Mouse (Mus musculus) neural tube, embryonic 11.5 days (tissue): ENCODE measurements around the gene Treml1. TPM values are rescaled to one million over a fixed set of nuclear protein-coding genes. Genes with fewer than 3 reads are reported as not detected.
"Not testable (repeated sequence)": the region's sequence is repeated elsewhere in the genome, so short reads cannot be mapped to it uniquely, and the experiment has no call there.

Source experiments
- ATAC-seq: fragments of 200-750 bp; cut with Nextera tagmentation; 2 replicates; pipeline ENCODE4 v1.8.0; 2017; ENCODE audit warnings: moderate number of reproducible peaks, mild to moderate bottlenecking, moderate TSS enrichment, moderate library complexity; ENCODE audit not compliant: insufficient read depth, low FRiP score, low TSS enrichment
- DNase-seq: peaks from one replicate; pipeline ENCODE4 v3.0.0-alpha.2; 2015; ENCODE audit warnings: low spot score
- H3K27ac ChIP-seq: fragments of 300-500 bp; sonication (generic); 2 replicates; pipeline ENCODE4 v1.5.1; 2014; ENCODE audit warnings: low read depth, mild to moderate bottlenecking, low read length
- H3K27me3 ChIP-seq: fragments of 300-500 bp; sonication (generic); 2 replicates; pipeline ENCODE4 v1.6.1; 2014; ENCODE audit warnings: mild to moderate bottlenecking, low read length, mixed read lengths; ENCODE audit not compliant: control insufficient read depth, insufficient read depth
- H3K36me3 ChIP-seq: fragments of 300-500 bp; sonication (generic); 2 replicates; pipeline ENCODE4 v1.6.1; 2014; ENCODE audit warnings: mild to moderate bottlenecking, low read length, moderate library complexity, mixed read lengths; ENCODE audit not compliant: control insufficient read depth, insufficient read depth
- H3K4me1 ChIP-seq: fragments of 300-500 bp; sonication (generic); 2 replicates; pipeline ENCODE4 v1.6.1; 2014; ENCODE audit warnings: low read length, mixed read lengths; ENCODE audit not compliant: control insufficient read depth, insufficient read depth
- H3K4me2 ChIP-seq: fragments of 300-500 bp; sonication (generic); 2 replicates; pipeline ENCODE4 v1.6.1; 2014; ENCODE audit warnings: low read depth, mild to moderate bottlenecking, moderate library complexity
- H3K4me3 ChIP-seq: fragments of 300-500 bp; sonication (generic); 2 replicates; pipeline ENCODE4 v1.5.1; 2014; ENCODE audit warnings: low read depth, low read length
- H3K9ac ChIP-seq: fragments of 300-500 bp; sonication (generic); 2 replicates; pipeline ENCODE4 v1.6.1; 2014; ENCODE audit warnings: mild to moderate bottlenecking, low read length
- H3K9me3 ChIP-seq: fragments of 300-500 bp; sonication (generic); 2 replicates; pipeline ENCODE4 v1.6.1; 2016; ENCODE audit warnings: low read length; ENCODE audit not compliant: control insufficient read depth
- WGBS: fragments of 180-500 bp; shearing (Covaris S2); extraction: QIAGEN DNeasy Blood & Tissue Kit; methylation state at CpG from one replicate; pipeline ENCODE4 v1.1.7; 2014; 5-methylcytosine and 5-hydroxymethylcytosine counted together
- polyA plus RNA-seq: library from polyadenylated mRNA; unstranded; fragments of >200 nt; fragmentation: Nextera tagmentation; extraction: Ambion mirVana; gene quantifications from 2 replicates; pipeline ENCODE4 v1.2.1, GENCODE M21; 2014

Gene Treml1
- polyA plus RNA-seq, 1 experiment from 2014 or later: 3.2 TPM

DNA sequence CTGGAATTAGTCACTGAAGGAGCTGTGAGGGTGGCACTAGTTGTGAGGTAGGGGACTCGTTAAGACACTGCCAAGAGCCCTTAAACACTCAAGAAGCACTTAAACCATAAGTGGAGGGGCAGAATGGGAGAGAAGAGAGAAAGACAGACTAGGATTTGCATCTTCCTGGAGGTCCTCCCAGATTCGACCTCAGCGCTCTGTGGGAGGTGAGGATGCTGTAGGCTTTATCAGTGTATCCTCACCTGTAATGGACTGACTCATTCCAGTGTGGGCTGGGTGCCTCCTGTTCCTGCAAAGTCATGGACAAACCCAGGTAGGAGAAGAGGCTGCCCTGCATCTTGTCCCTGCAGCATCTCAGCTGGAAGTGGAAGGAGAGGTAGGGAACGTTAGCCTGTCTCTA, 12.9 kb upstream of the Treml1 start:
- WGBS: 57% methylated on average over 4 of the region's 4 CpGs
- Histone ChIP-seq H3K9me3 (no peaks in the 10 kb centered on the region), H3K36me3 (no peaks in the 10 kb centered on the region), H3K27me3 (no peaks in the 10 kb centered on the region), H3K4me3 (no peak overlapping the region), H3K4me2 (no peak overlapping the region), H3K9ac (no peak overlapping the region), H3K27ac (no peak overlapping the region), H3K4me1 (no peaks in the 10 kb centered on the region)
- DNase-seq (no peak), ATAC-seq (no peak)

DNA sequence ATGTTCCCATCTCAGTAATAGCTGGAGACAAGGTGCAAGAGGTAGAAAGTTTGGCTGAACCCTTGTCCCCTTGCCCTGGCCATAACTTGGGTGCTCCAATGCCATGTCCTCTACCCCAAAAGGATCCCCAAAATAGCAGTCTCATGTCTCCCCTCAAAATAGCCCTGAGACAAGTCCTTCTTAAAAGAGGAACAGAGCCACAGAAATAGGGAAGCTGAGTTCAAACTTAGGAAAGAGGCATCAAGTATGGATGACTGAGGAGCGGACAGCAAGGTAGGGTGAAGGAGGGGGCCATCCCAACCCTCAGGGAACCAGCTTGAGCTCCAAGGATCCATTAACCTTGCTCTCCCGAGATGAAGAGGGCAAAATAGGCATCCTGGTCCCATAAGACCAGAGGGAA, 12.4 kb upstream of the Treml1 start:
- H3K4me3 ChIP-seq: no peak overlapping the region
- no peaks in the 10 kb centered on the region for H3K27me3 ChIP-seq
- WGBS: 82% methylated on average over 2 of the region's 2 CpGs
- no peaks in the 10 kb centered on the region for H3K4me1 ChIP-seq
- no peak overlapping the region for H3K9ac ChIP-seq
- no peak for DNase-seq
- ATAC-seq: no peak
- H3K36me3 ChIP-seq: no peaks in the 10 kb centered on the region
- H3K27ac ChIP-seq: no peak overlapping the region
- no peaks in the 10 kb centered on the region for H3K9me3 ChIP-seq
- no peak overlapping the region for H3K4me2 ChIP-seq

DNA sequence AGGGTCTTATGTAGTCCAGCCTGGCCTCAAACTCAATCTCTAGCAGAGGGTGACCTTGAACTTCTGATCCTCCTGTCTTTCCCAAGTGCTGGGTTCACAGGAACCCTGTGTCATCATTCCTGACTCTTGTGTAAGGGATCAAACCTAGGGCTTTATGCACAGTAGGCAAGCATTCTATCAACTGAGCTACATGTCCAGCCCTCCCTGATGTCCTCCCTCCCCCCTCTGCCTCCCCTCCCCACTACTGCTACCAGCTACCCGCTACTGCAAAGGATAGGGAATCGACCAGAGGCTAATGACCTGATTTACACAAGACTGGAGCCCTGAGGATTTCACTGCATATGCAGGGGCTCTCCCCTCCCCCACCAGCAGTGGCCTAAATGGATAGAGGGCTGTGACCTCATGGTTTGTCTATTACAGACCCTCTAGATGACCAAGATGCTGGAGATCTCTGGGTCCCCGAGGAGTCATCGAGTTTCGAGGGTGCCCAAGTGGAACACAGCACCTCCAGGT, 9.0 kb upstream of the Treml1 start:
- WGBS: 67% methylated on average over 5 of the region's 5 CpGs
- no peak overlapping the region for H3K4me3 ChIP-seq
- DNase-seq: no peak
- H3K36me3 ChIP-seq: no peaks in the 10 kb centered on the region
- H3K27me3 ChIP-seq: no peaks in the 10 kb centered on the region
- no peaks in the 10 kb centered on the region for H3K4me1 ChIP-seq
- no peak overlapping the region for H3K27ac ChIP-seq
- ATAC-seq: no peak
- no peaks in the 10 kb centered on the region for H3K9me3 ChIP-seq
- H3K9ac ChIP-seq: no peak overlapping the region
- no peak overlapping the region for H3K4me2 ChIP-seq

DNA sequence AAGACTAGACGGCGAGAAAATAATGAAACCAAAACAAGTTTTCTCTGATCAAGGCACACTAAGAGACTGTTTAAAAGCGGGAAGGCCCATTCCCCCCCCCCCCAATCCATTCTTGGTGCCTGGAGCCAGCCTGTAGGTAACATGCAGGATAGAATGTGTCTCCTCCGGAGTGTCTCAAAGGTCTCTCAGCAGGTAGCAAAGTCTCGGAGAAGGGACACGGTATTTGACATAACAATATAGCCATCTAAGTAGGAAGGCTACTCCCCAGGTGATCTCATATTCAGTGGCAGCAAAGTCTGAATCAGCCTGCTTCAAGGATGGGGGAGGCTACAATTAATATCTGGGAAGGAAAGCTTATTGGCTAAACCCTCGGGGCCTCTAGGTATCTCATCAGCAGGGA, 6.7 kb upstream of the Treml1 start:
- not testable (repeated sequence) for H3K27ac ChIP-seq, H3K4me1 ChIP-seq, H3K27me3 ChIP-seq, H3K9ac ChIP-seq, ATAC-seq, H3K9me3 ChIP-seq, H3K4me2 ChIP-seq, H3K4me3 ChIP-seq, DNase-seq, H3K36me3 ChIP-seq
- WGBS: 69% methylated on average over 7 of the region's 7 CpGs

- 80% methylated on average over 3 of the region's 3 CpGs for WGBS
- Histone ChIP-seq H3K9ac (no peak overlapping the region), H3K4me3 (no peak overlapping the region), H3K4me1 (no peaks in the 10 kb centered on the region), H3K9me3 (no peaks in the 10 kb centered on the region), H3K36me3 (no peaks in the 10 kb centered on the region), H3K27me3 (no peaks in the 10 kb centered on the region), H3K4me2 (no peak overlapping the region), H3K27ac (no peak overlapping the region)
- no peak for ATAC-seq
- no peak for DNase-seq
Measured at GRCm38 (mm10) chr17:48355822-48356221, 3.9 kb upstream of the Treml1 start.

GRCm38 (mm10) chr17:48357892-48358291, 1.8 kb upstream of the Treml1 start:
- Histone ChIP-seq H3K9me3 (no peaks in the 10 kb centered on the region), H3K36me3 (no peaks in the 10 kb centered on the region), H3K9ac (no peak overlapping the region), H3K4me1 (no peaks in the 10 kb centered on the region), H3K4me3 (no peak overlapping the region), H3K27ac (no peak overlapping the region), H3K27me3 (no peaks in the 10 kb centered on the region), H3K4me2 (no peak overlapping the region)
- no peak for DNase-seq
- ATAC-seq: no peak
- 47% methylated on average over 2 of the region's 2 CpGs for WGBS

DNA sequence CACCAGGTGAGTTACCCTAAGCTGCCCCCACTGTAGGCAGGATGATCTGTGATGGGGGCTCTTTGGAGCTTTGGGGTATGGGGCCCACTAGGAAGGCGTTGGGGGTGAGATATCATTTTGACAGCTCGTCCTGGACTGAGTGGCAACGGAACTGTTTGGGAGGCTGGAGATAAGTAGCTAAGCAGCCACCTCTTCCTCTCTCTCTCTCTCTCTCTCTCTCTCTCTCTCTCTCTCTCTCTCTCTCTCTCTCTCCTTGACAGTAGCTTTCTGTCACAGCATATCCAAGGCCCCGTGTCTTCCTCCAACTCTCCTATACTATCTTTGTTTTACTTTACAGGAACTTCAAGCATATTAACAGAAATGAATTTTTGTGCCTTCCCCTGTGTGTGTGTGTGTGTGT, 746 bp downstream of the Treml1 start:
- 85% methylated on average over 4 of the region's 4 CpGs for WGBS

DNA sequence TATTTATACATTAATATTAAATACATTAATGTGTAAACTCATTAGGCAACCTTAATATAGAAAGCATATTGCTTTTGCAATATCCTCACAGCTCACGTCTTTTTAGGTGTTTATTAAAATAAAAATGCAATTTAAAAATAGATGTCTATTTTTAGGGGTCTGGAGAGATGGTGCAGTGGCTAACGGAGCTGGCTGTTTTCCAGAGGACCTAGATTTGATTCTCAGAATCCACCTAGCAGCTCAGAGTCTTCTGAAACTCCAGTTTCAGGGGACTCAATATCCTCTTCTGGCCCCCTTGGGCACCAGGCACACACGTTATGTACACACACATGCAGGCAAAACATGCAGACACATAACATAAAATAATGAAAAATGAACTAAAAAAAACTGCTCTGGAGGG, 2.6 kb downstream of the Treml1 start:
- no peak for DNase-seq
- Histone ChIP-seq H3K36me3 (no peaks in the 10 kb centered on the region), H3K9ac (no peak overlapping the region), H3K4me1 (no peaks in the 10 kb centered on the region), H3K27ac (no peak overlapping the region), H3K9me3 (no peaks in the 10 kb centered on the region), H3K4me3 (no peak overlapping the region), H3K4me2 (no peak overlapping the region), H3K27me3 (no peaks in the 10 kb centered on the region)
- 81% methylated on average over 3 of the region's 3 CpGs for WGBS
- ATAC-seq: no peak

More for the DNA sequence above, 746 bp downstream of the Treml1 start:
- no peaks in the 10 kb centered on the region for H3K4me1 ChIP-seq
- no peaks in the 10 kb centered on the region for H3K27me3 ChIP-seq
- H3K9me3 ChIP-seq: no peaks in the 10 kb centered on the region
- H3K4me2 ChIP-seq: no peak overlapping the region
- H3K36me3 ChIP-seq: no peaks in the 10 kb centered on the region
- no peak overlapping the region for H3K9ac ChIP-seq
- no peak overlapping the region for H3K27ac ChIP-seq
- no peak for ATAC-seq
- DNase-seq: no peak
- no peak overlapping the region for H3K4me3 ChIP-seq

- DNase-seq: no peak
- H3K27me3 ChIP-seq: no peaks in the 10 kb centered on the region
- 94% methylated on average over 8 of the region's 8 CpGs for WGBS
Measured at GRCm38 (mm10) chr17:48362966-48363365, 3.2 kb downstream of the Treml1 start.

More at GRCm38 (mm10) chr17:48362966-48363365, 3.2 kb downstream of the Treml1 start:
- Histone ChIP-seq H3K9me3 (no peaks in the 10 kb centered on the region), H3K4me3 (no peak overlapping the region), H3K4me1 (no peaks in the 10 kb centered on the region), H3K4me2 (no peak overlapping the region), H3K27ac (no peak overlapping the region), H3K36me3 (no peaks in the 10 kb centered on the region), H3K9ac (no peak overlapping the region)
- no peak for ATAC-seq
